Mouse (Mus musculus) retina, embryonic 14.5 days (tissue): ENCODE measurements around the gene Pstk.
"Not testable (repeated sequence)": the region's sequence is repeated elsewhere in the genome, so short reads cannot be mapped to it uniquely, and the experiment has no call there.

Experiments
- DNase-seq: peaks from one replicate; pipeline ENCODE4 v3.0.0-alpha.2; 2015; ENCODE audit warnings: low spot score

Pstk gene

DNA sequence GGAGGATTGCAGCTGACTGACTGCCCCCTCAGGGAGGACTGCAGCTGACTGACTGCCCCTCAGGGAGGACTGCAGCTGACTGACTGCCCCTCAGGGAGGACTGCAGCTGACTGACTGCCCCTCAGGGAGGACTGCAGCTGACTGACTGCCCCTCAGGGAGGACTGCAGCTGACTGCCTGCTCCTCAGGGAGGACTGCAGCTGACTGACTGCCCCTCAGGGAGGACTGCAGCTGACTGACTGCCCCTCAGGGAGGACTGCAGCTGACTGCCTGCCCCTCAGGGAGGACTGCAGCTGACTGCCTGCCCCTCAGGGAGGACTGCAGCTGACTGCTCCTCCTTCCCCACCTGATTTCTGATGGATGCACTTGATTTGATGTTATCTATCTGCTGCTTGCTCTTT is 45.8 kb downstream of the Pstk start:
- DNase-seq, result not testable (repeated sequence)

GRCm38 (mm10) chr7:131417605-131418004 is 46.7 kb downstream of the Pstk start:
- DNase-seq, result no peak

DNA sequence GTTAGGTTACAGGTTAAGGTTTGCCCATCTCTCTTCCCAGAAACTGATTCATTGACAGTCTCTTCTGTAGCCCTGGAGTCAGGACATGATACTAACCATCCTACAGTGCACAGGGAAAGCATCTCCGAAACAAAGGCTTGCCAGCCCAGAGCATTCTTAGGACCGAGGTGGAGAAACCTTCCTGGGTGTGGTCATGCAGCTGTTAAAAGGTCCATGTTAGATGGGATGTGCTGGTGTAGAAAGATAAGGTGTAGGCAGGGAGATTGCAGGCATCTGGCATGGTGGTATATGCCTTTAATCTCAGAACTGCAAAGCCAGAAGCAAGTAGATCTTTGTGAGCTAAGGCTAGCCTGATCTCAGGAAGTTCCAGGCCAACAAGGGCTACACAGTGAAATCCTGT is 54.0 kb downstream of the Pstk start:
- DNase-seq, result no peak

GRCm38 (mm10) chr7:131427331-131427730 is 56.4 kb downstream of the Pstk start:
- DNase-seq, result no peak

DNA sequence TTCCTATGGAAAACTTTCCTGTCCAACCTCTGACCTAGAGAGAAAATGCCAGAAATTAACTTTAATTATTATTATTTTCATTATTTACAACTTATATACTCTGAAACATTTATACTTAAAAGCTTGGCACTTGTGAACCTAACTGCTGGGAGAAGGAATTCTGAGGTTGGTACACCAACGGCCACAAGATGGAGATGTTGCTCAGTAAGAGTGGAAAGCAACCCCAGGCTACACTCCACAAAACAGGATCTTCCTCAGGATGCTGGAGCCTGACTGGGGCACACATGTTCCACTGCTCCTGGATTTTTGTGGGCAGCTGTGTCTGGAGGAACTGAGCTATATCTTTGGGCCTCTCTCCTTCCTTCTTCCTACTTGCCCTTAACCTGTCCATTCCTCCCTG is 61.3 kb downstream of the Pstk start:
- DNase-seq, result peak; percentile 79

- DNase-seq, result no peak
These were observed 63.3 kb downstream of the Pstk start for GRCm38 (mm10) chr7:131434276-131434675.

GRCm38 (mm10) chr7:131437051-131437450 is 66.1 kb downstream of the Pstk start:
- DNase-seq, result no peak
